In the genomic region with DNA sequence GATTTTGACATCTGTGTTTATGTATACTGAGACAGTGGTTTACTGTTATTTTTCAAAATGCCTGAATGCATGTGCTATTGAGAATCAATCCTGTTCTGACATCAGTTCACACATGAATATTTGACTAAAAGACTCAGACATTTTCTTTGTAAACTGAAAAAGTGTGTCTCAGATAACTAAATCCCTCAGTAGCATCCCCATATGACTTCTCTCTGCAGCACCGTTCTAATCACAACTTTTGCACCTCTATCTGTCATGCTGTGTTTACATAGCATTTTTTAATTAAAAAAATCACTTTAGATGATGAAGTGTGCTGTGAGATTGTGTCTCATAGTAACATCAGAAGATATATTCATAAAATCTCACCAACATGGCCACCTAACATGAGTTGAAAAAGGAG, we compare ENCODE assay signal across 21 mouse cellular contexts. TPM values are rescaled to one million over a fixed set of nuclear protein-coding genes. Genes with fewer than 3 reads are reported as not detected.
DNase-seq lines count a peak whose midpoint lies in the region; ATAC-seq and TF ChIP-seq lines count a peak whose summit lies in the region.
"Had no signal": no experiment of that assay in that cellular context is flagged by ENCODE, and none has a peak within 500 bp of the region (broad histone marks: within the 10 kb centered on the region; RNA-seq: fewer than 3 reads in every experiment).

No protein-coding gene starts in this region.

- TF ChIP-seq EP300 in lung, postnatal 0 days (IDR thresholded peaks at IDR 0.05), result no peak

- 29% methylated on average over 1 of the region's 1 CpGs for WGBS in lung, embryonic 14.5 days
- WGBS in lung, postnatal 0 days, result 37% methylated on average over 1 of the region's 1 CpGs
- WGBS in lung, embryonic 15.5 days, result 26% methylated on average over 1 of the region's 1 CpGs
- 27% methylated on average over 1 of the region's 1 CpGs for WGBS in lung, embryonic 16.5 days

- H3K4me2 ChIP-seq in lung, embryonic 14.5 days, result no peak overlapping the region
- no peak overlapping the region for H3K4me2 ChIP-seq in lung, postnatal 0 days (replicated peaks; ENCODE audit: low read depth, low read length)
- no peak overlapping the region for H3K4me2 ChIP-seq in lung, embryonic 15.5 days
- H3K4me2 ChIP-seq in lung, embryonic 16.5 days (ENCODE audit: low read depth, low read length), result no peak overlapping the region

- H3K27ac ChIP-seq in lung, embryonic 14.5 days (ENCODE audit: low read depth), result no peak overlapping the region
- no peak overlapping the region for H3K27ac ChIP-seq in lung, postnatal 0 days (ENCODE audit: low read length)
- no peak overlapping the region for H3K27ac ChIP-seq in lung, embryonic 15.5 days
- no peak overlapping the region for H3K27ac ChIP-seq in lung, embryonic 16.5 days (ENCODE audit: low read length)

- ATAC-seq in lung, embryonic 14.5 days (ENCODE audit: insufficient read depth), result peak; percentile 78
- ATAC-seq in lung, postnatal 0 days, result no peak
- ATAC-seq in lung, embryonic 15.5 days (ENCODE audit: borderline replicate concordance, extremely low read depth, low FRiP score, low TSS enrichment), result peak; percentile 76; the same call in 1 of the 2 replicates
- peak; percentile 85 for ATAC-seq in lung, embryonic 16.5 days (ENCODE audit: low read depth)
- ATAC-seq: activated CD4-positive, CD25-positive, alpha-beta regulatory T cell, adult 4 months; CD4-positive, CD25-positive, alpha-beta regulatory T cell, adult 4 months; Patski had no signal

- H3K4me3 ChIP-seq in lung, embryonic 14.5 days (ENCODE audit: low read depth, low read length), result no peak overlapping the region
- no peak overlapping the region for H3K4me3 ChIP-seq in lung, postnatal 0 days (ENCODE audit: low read depth, low read length)
- H3K4me3 ChIP-seq in lung, embryonic 15.5 days, result no peak overlapping the region
- no peak overlapping the region for H3K4me3 ChIP-seq in lung, embryonic 16.5 days (ENCODE audit: low read length)

- H3K4me1 ChIP-seq in lung, embryonic 14.5 days (ENCODE audit: insufficient read depth), result no peaks in the 10 kb centered on the region
- H3K4me1 ChIP-seq in lung, postnatal 0 days (ENCODE audit: insufficient read depth, low read depth, low read length), result no peaks in the 10 kb centered on the region
- no peaks in the 10 kb centered on the region for H3K4me1 ChIP-seq in lung, embryonic 15.5 days
- no peaks in the 10 kb centered on the region for H3K4me1 ChIP-seq in lung, embryonic 16.5 days (replicated peaks; ENCODE audit: control insufficient read depth, insufficient read depth, low read length)

- H3K9me3 ChIP-seq in lung, embryonic 14.5 days (ENCODE audit: low read depth, low read length), result no peaks in the 10 kb centered on the region
- H3K9me3 ChIP-seq in lung, postnatal 0 days (ENCODE audit: low read length), result no peaks in the 10 kb centered on the region
- no peaks in the 10 kb centered on the region for H3K9me3 ChIP-seq in lung, embryonic 15.5 days
- no peaks in the 10 kb centered on the region for H3K9me3 ChIP-seq in lung, embryonic 16.5 days (ENCODE audit: control insufficient read depth, low read length)

- no peaks in the 10 kb centered on the region for H3K27me3 ChIP-seq in lung, embryonic 14.5 days (ENCODE audit: insufficient read depth, low read length)
- H3K27me3 ChIP-seq in lung, postnatal 0 days (replicated peaks; ENCODE audit: insufficient read depth, low read length), result no peaks in the 10 kb centered on the region
- H3K27me3 ChIP-seq in lung, embryonic 15.5 days, result no peaks in the 10 kb centered on the region
- no peaks in the 10 kb centered on the region for H3K27me3 ChIP-seq in lung, embryonic 16.5 days (ENCODE audit: control insufficient read depth, insufficient read depth, low read depth, low read length)
- H3K27me3 ChIP-seq: CH12.LX had no signal

- H3K36me3 ChIP-seq in lung, embryonic 14.5 days (ENCODE audit: insufficient read depth), result no peaks in the 10 kb centered on the region
- no peaks in the 10 kb centered on the region for H3K36me3 ChIP-seq in lung, postnatal 0 days (ENCODE audit: insufficient read depth, low read length)
- H3K36me3 ChIP-seq in lung, embryonic 15.5 days, result no peaks in the 10 kb centered on the region
- no peaks in the 10 kb centered on the region for H3K36me3 ChIP-seq in lung, embryonic 16.5 days (ENCODE audit: control insufficient read depth, insufficient read depth, low read length)
- H3K36me3 ChIP-seq: G1E had no signal

- H3K9ac ChIP-seq in lung, embryonic 14.5 days, result no peak overlapping the region
- no peak overlapping the region for H3K9ac ChIP-seq in lung, postnatal 0 days (replicated peaks; ENCODE audit: low read depth)
- no peak overlapping the region for H3K9ac ChIP-seq in lung, embryonic 15.5 days
- no peak overlapping the region for H3K9ac ChIP-seq in lung, embryonic 16.5 days (ENCODE audit: low read length)

- no peak for TF ChIP-seq CTCF in lung, embryonic 14.5 days (IDR thresholded peaks at IDR 0.05; ENCODE audit: low read depth)
- no peak for TF ChIP-seq CTCF in lung, postnatal 0 days (IDR thresholded peaks at IDR 0.05)

- DNase-seq in lung, embryonic 14.5 days, result peak; percentile 79
- DNase-seq in lung, postnatal 0 days (ENCODE audit: low spot score), result no peak
- no peak for DNase-seq in lung, postnatal 10 days
- DNase-seq in lung, adult 18-20 months, result no peak
- DNase-seq: adrenal gland, adult 2 months; adrenal gland, adult 8-10 months; adrenal gland, postnatal 10 days; adrenal gland, postnatal 14 days; adrenal gland, postnatal 25 days; adrenal gland, postnatal 36 days; B cell, adult 2 months; cerebellum, adult 11 months; cerebellum, adult 11-12 months; cerebellum, adult 18-20 months had no signal

RNA-seq across cellular contexts. Expression of gene Gyg, which starts 12.4 kb away (rescaled TPM):
- 360 TPM in 2 replicates for polyA plus RNA-seq in lung, embryonic 14.5 days (2014; fragmentation: Nextera tagmentation; extraction: Ambion mirVana)
- 359 and 383 TPM in 2 replicates for polyA plus RNA-seq in lung, postnatal 0 days (2015; fragmentation: Nextera tagmentation; extraction: Ambion mirVana)
- 326 and 333 TPM in 2 replicates for polyA plus RNA-seq in lung, embryonic 15.5 days (2015; fragmentation: Nextera tagmentation; extraction: Ambion mirVana)
- 336 and 351 TPM in 2 replicates for polyA plus RNA-seq in lung, embryonic 16.5 days (2015; fragmentation: Nextera tagmentation; extraction: Ambion mirVana)
- polyA plus RNA-seq: G1E had no signal
